Mouse (Mus musculus): ENCODE results near the gene Rwdd2b.
A peak's percentile ranks its signal among the peaks of the same experiment; 100 is the strongest.

Rwdd2b gene

GRCm38 (mm10) chr16:87440184-87440686, at the start of gene Rwdd2b:
TSS of gene Rwdd2b (minus strand) at chr16:87440573.
- DNase-seq (ENCODE audit: low read depth, low spot score) = peak; percentile 80

DNA sequence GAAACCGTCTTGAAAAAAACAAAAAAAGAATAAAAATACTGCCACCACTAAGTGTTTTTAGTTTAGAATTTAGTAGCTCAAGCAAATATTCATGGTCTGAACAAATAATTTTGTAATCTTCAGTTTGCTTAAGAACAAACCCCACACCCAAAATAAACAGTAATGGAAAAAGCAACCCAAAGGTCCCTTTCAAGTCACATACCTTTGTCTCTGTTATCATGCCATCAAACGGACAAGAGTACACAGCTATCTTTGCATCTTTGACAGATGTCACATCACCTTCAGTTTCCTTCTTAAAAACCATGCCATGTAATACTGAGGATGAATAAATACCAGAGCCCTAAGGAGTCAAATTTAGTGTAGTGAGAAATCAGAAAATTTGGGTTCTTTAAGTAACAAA, 48.2 kb upstream of the Rwdd2b start:
- no peak for DNase-seq (ENCODE audit: low read depth, low spot score)

DNA sequence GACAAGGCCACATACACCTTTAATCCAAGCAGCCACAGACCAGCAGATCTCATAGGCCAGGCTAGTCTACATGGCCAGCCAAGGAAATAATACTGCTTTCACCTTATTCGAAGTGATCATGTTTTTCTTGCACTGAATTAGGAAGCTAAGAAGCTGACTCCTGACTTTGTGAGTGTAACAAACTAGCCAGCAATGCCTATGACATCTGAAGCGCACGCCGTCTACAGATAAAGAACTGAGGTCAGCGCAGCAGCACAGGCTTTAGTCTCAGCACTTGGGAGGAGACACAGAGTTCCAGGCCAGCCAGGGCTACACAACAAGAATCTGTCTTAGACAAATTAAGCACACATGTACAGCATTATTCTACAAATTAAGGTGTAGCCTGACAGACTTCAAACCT, 46.4 kb upstream of the Rwdd2b start:
- no peak for DNase-seq (ENCODE audit: low read depth, low spot score)

- no peak for DNase-seq (ENCODE audit: low read depth, low spot score)
These were observed 44.0 kb upstream of the Rwdd2b start for GRCm38 (mm10) chr16:87484367-87484766.

DNA sequence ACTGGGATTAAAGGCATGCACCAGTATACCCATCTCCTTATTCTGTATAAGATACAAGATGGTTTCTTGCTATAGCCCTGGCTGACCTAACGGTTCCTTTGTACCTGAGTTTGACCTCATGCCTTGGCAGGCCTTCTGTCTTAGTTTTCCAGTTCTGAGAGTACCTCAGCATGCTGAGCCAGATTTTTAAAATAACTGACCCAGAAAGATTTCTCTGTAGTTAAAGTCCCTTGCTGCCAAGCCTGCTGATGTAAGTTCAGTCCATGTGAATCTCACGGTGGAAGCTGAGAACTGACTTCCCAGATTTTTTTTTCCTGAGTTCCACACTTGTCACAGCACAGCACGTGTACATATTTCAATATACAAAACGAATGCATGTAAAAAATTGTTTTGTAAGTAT, 30.2 kb upstream of the Rwdd2b start:
- no peak for DNase-seq (ENCODE audit: low read depth, low spot score)

GRCm38 (mm10) chr16:87458752-87459151, 18.4 kb upstream of the Rwdd2b start:
- DNase-seq (ENCODE audit: low read depth, low spot score) = no peak

DNA sequence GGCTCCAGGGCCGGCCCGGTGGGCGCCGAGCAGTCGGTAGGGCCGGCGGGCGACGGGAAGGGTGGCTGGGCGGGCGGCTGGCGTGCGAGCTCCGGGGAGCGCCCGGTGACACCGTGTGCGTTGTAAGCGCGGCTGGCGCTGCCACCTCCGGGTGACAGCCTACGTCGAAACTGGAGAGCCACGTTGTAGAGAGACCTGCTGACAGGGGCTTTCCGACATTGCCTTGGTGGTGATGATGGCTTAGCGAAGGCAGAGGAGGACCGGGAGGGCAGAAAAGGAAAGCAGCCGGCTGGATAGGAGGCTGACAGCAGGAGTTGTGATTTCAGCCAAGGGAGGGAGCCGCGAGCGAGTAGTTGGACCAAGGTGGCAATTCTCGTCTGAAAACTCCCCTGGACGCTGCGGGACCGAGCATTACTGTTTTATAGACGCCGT, 14.8 kb upstream of the Rwdd2b start:
- no peak for DNase-seq (ENCODE audit: low read depth, low spot score)

DNA sequence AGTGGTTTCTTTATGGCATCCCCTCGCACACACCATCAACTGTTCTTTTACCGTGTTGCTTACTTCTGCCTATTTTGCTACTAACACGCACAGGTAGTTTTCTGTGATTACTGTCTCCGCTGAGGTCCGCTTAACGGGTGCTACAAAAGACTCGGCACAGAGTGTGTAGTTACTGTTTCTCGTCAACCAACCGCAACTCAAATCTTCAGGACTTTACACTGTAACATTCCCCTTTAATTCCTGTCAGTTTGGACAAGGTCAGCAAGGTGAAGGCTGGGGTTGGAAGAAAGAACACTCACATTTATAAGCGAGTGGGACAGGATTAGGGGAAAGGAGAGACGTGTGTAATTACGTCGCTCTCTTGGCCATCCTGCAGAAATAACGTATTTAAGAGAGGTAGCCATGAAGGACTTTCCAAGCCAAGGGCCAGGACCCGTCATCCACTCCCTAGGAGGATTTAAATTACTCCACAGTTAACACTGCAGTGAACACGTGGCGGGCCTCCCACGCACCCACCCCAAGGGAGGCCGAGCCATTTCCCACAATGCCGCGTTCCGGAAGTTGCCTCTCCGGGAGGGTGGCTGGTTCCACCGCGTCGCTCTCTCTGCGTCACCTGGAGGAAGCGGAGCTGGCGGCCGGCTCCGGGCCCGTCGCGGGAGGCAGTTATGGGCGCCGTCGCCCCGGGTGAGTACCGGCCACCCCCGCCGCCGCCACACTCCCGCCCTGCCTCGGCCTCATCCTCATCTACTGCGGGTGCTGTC, 14.2 kb upstream of the Rwdd2b start, which contains the start of gene Usp16:
Gene Usp16 (plus strand): TSS at position 285 of the 761 bp plus-strand sequence.
- DNase-seq (ENCODE audit: low read depth, low spot score) = no peak

- no peak for DNase-seq (ENCODE audit: low read depth, low spot score)
These were observed 12.9 kb upstream of the Rwdd2b start for GRCm38 (mm10) chr16:87453226-87453625.

GRCm38 (mm10) chr16:87445528-87445927, 5.2 kb upstream of the Rwdd2b start:
- DNase-seq (ENCODE audit: low read depth, low spot score) = no peak

GRCm38 (mm10) chr16:87445110-87445509, 4.7 kb upstream of the Rwdd2b start:
- no peak for DNase-seq (ENCODE audit: low read depth, low spot score)

DNA sequence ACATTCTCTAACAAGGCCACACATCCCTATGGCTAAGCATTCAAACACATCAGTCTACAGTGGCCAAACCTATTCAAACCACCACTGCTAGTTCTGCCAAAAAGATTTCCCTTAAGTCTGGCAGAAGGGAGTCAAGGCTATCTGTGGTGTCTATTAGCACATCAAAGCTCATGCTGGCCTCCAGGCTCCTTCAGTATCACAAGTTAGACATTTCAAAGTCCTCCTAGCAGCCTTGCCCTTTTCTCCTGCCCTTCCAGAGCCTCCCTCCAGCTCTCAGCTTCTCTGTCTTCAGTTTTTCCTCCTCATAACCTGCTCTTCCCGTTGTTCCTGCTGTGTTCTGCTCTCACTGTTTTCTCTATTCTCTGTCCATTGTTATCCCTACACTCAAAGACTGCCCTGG, 3.7 kb upstream of the Rwdd2b start:
- DNase-seq (ENCODE audit: low read depth, low spot score) = no peak

- DNase-seq (ENCODE audit: low read depth, low spot score) = no peak
These were observed 2.9 kb upstream of the Rwdd2b start for GRCm38 (mm10) chr16:87443245-87443644.

DNA sequence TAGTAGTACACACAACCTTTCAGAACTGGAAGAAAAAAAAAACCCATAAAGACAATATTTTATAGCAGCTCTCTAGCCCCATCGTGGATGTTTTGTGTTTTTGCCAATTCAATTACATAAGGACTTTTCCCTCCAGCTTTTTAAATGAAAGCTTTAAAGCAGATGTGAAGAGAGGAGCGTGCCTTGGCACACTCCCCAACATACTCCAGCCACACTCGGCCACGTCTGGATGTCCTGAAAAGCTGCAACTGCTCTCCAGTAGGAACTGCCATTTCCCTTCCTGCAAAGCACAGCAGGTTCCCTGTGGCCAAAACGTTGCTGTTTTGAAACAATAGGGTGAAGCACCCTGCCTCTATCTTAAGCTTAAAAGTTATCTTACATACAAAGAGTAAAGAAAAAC, 1.9 kb upstream of the Rwdd2b start:
- DNase-seq (ENCODE audit: low read depth, low spot score) = no peak

DNA sequence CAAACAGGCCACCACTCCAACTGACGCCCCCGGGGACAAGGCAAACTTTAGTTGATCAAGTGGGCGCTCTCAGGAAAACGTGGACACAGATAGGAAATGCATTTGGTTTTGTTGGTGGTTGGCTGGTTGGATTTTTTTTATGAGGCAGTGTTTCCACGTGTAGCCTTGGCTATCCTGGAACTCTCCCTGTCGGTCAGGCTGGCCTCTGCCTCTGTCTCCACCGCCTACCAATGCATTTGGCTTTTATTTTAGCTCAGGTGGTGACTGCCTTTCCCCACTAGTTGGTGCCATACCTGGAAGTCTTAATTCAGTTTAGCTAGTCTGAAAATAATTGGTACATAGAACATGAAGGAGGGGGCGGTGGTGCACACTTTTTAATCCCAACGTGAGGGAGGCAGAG, 716 bp upstream of the Rwdd2b start:
- no peak for DNase-seq (ENCODE audit: low read depth, low spot score)

- DNase-seq (ENCODE audit: low read depth, low spot score) = no peak
These were observed 1.7 kb downstream of the Rwdd2b start for GRCm38 (mm10) chr16:87438697-87439096.

DNA sequence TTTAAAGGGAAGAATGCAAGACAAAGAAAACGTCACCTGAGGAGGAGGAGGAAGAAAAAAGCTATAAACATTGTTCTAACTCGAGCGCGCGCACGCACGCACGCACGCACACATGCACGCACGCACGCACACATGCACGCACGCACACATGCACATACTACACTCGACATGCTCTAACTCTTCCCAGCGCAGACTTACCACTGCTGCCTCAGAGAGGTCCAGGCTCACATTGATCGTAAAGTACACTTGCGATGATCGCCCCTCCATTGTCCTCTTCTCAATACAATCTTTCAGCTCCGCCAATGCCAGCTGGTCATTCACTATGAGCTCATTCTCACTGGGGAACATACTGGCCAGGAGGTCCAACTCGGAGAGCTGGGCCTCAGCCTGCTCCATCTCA, 3.3 kb downstream of the Rwdd2b start:
- no peak for DNase-seq (ENCODE audit: low read depth, low spot score)

DNA sequence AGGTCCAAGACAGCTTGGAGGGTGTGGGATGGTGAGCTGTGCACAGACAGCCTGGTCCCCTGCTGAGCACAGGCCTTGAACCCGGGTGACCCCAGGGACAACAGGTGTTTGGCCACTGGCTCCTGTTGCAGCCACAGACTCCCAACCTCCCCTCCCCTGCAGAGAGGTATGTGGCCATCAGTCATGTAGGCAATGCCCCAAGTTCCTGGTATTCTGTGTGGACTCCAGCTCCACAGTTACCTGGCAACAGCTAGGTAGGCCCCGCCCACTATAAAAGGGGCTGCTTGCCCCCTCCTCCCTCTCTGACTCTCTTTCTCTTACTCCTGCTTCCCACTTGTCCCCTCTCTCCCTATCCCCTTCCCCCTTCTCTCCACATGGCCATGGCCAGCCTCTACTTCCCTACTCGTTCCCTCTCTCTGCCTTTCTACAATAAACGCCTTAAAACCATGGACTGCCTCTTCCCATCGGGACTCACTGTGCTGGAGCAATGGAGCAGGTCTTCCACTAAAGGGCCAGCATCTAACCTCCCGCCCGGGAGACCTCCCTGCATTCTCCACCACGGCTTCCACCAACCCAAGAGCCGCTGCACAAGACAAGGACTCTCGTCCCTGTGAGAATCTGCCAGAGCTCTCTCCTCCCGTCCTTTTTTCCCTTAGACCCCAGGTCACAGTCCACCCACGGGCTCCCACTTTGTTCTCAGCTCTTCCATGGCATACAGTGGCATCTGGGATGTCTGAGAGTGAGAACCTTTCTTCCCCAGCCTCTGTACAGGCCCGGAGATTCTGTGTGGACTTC, 4.8 kb downstream of the Rwdd2b start:
- DNase-seq (ENCODE audit: low read depth, low spot score) = no peak

GRCm38 (mm10) chr16:87434946-87435345, 5.4 kb downstream of the Rwdd2b start:
- DNase-seq (ENCODE audit: low read depth, low spot score) = no peak

- DNase-seq (ENCODE audit: low read depth, low spot score) = no peak
These were observed 6.1 kb downstream of the Rwdd2b start for GRCm38 (mm10) chr16:87434266-87434665.

GRCm38 (mm10) chr16:87432033-87432814, 8.1 kb downstream of the Rwdd2b start, which contains the start of gene Ltn1:
TSS of gene Ltn1 (minus strand) at chr16:87432612.
- peak; percentile 96 for DNase-seq (ENCODE audit: low read depth, low spot score)

GRCm38 (mm10) chr16:87427516-87427915, 12.9 kb downstream of the Rwdd2b start:
- DNase-seq (ENCODE audit: low read depth, low spot score) = no peak
